ENCODE assay signal across 13 mouse cellular contexts in genomic region chr15:77931689-77932016, GRCm38 (mm10). TPM values are rescaled to one million over a fixed set of nuclear protein-coding genes. Genes with fewer than 3 reads are reported as not detected.
DNase-seq lines count a peak whose midpoint lies in the region; ATAC-seq lines count a peak whose summit lies in the region.
"Had no signal": no experiment of that assay in that cellular context is flagged by ENCODE, and none has a peak within 500 bp of the region (broad histone marks: within the 10 kb centered on the region; RNA-seq: fewer than 3 reads in every experiment).

No protein-coding gene starts in this region.

- WGBS in liver, embryonic 15.5 days (ENCODE audit: insufficient replicate concordance): 9% methylated on average over 6 of the region's 6 CpGs
- 67% methylated on average over 6 of the region's 6 CpGs for WGBS in hindbrain, embryonic 11.5 days

- H3K9me3 ChIP-seq in liver, embryonic 15.5 days (replicated peaks): no peaks in the 10 kb centered on the region
- no peaks in the 10 kb centered on the region for H3K9me3 ChIP-seq in hindbrain, embryonic 11.5 days (ENCODE audit: control insufficient read depth, low read length)

- peaks cover 14% of the 10 kb centered on the region for H3K27me3 ChIP-seq in liver, embryonic 15.5 days
- H3K27me3 ChIP-seq in splenic B cell, adult 2 months (ENCODE audit: control insufficient read depth, insufficient read depth, low read length, poor library complexity, severe bottlenecking): no peaks in the 10 kb centered on the region
- H3K27me3 ChIP-seq in hindbrain, embryonic 11.5 days (ENCODE audit: control insufficient read depth, insufficient read depth, low read length): no peaks in the 10 kb centered on the region
- H3K27me3 ChIP-seq: Patski had no signal

- peaks cover 11% of the 10 kb centered on the region for H3K36me3 ChIP-seq in liver, embryonic 15.5 days (replicated peaks)
- peaks cover 2% of the 10 kb centered on the region for H3K36me3 ChIP-seq in splenic B cell, adult 2 months (ENCODE audit: control insufficient read depth, insufficient read depth, low read length, poor library complexity, severe bottlenecking)
- no peaks in the 10 kb centered on the region for H3K36me3 ChIP-seq in hindbrain, embryonic 11.5 days (ENCODE audit: control insufficient read depth, insufficient read depth, low read length)

- H3K9ac ChIP-seq in liver, embryonic 15.5 days: peak overlapping the region; percentile 41
- H3K9ac ChIP-seq in hindbrain, embryonic 11.5 days (ENCODE audit: low read depth, low read length): no peak overlapping the region

- peak overlapping the region; percentile 80 for H3K4me2 ChIP-seq in liver, embryonic 15.5 days
- H3K4me2 ChIP-seq in hindbrain, embryonic 11.5 days (replicated peaks; ENCODE audit: low read depth, low read length): no peak overlapping the region

- peak overlapping the region; percentile 35 for H3K4me3 ChIP-seq in liver, embryonic 15.5 days (replicated peaks)
- H3K4me3 ChIP-seq in hindbrain, embryonic 11.5 days (ENCODE audit: low read depth, low read length): no peak overlapping the region

- peaks cover 69% of the 10 kb centered on the region for H3K4me1 ChIP-seq in liver, embryonic 15.5 days (replicated peaks)
- H3K4me1 ChIP-seq in hindbrain, embryonic 11.5 days (replicated peaks; ENCODE audit: control insufficient read depth, insufficient read depth, low read length): peaks cover 6% of the 10 kb centered on the region; the same call in 1 of the 2 replicates

- peak; percentile 48 for DNase-seq in retina, postnatal 1 day
- no peak for DNase-seq in retina, embryonic 14.5 days (ENCODE audit: low spot score)
- DNase-seq in c-Kit-negative CD71-positive TER-119-positive erythroid progenitor cells, embryonic 14.5 days (ENCODE audit: low read depth, low spot score): peak; percentile 67
- peak; percentile 68 for DNase-seq in splenic B cell, adult 2 months (ENCODE audit: low read depth, low spot score)
- no peak for DNase-seq in hindbrain, embryonic 11.5 days (ENCODE audit: low spot score)
- no peak for DNase-seq in cerebellum, adult 11 months
- DNase-seq: heart, postnatal 14 days; kidney, adult 8-10 months; lung, postnatal 14 days; thymus, postnatal 36 days had no signal

- peak overlapping the region; percentile 93 for H3K27ac ChIP-seq in liver, embryonic 15.5 days (replicated peaks)
- no peak overlapping the region for H3K27ac ChIP-seq in hindbrain, embryonic 11.5 days (ENCODE audit: low read depth, low read length)

- ATAC-seq in liver, embryonic 15.5 days (ENCODE audit: insufficient read depth): peak; percentile 40
- no peak for ATAC-seq in hindbrain, embryonic 11.5 days (ENCODE audit: low FRiP score)
- ATAC-seq: forebrain, embryonic 16.5 days; Patski had no signal

RNA-seq across cellular contexts. Expression of gene Txn2, which starts 2.8 kb away (rescaled TPM):
- polyA plus RNA-seq in liver, embryonic 15.5 days (2015; fragmentation: Nextera tagmentation; extraction: Ambion mirVana): 185 and 208 TPM in 2 replicates
- 251 and 253 TPM in 2 replicates for polyA plus RNA-seq in hindbrain, embryonic 11.5 days (2014; fragmentation: Nextera tagmentation; extraction: Ambion mirVana)

RNA-seq across cellular contexts. Expression of gene Foxred2, which starts 24.9 kb away (rescaled TPM):
- 1.1 and 1.4 TPM in 2 replicates for polyA plus RNA-seq in liver, embryonic 15.5 days (2015; fragmentation: Nextera tagmentation; extraction: Ambion mirVana)
- 4.4 and 4.6 TPM in 2 replicates for polyA plus RNA-seq in hindbrain, embryonic 11.5 days (2014; fragmentation: Nextera tagmentation; extraction: Ambion mirVana)

RNA-seq across cellular contexts. Expression of gene Eif3d, which starts 39.0 kb away (rescaled TPM):
- 139 and 142 TPM in 2 replicates for polyA plus RNA-seq in liver, embryonic 15.5 days (2015; fragmentation: Nextera tagmentation; extraction: Ambion mirVana)
- 246 and 250 TPM in 2 replicates for polyA plus RNA-seq in hindbrain, embryonic 11.5 days (2014; fragmentation: Nextera tagmentation; extraction: Ambion mirVana)

Comparison
In these comparisons a context has a peak if more than half of its experiments do, and no peak if none do; other contexts are left out.
1. DNase-seq: peak in retina, postnatal 1 day (single experiment), c-Kit-negative CD71-positive TER-119-positive erythroid progenitor cells, embryonic 14.5 days (single experiment) and splenic B cell, adult 2 months (single experiment); none in retina, embryonic 14.5 days (single experiment), hindbrain, embryonic 11.5 days (single experiment) and cerebellum, adult 11 months (single experiment).